Mouse (Mus musculus) Patski (cell line): ENCODE results near the gene Olfr1418. TPM values are rescaled to one million over a fixed set of nuclear protein-coding genes. Genes with fewer than 3 reads are reported as not detected.

Experiments used
- ATAC-seq: fragments of 100-300 bp; one replicate; pipeline ENCODE4 v1.8.0; 2021
- CTCF ChIA-PET: fragments of 350-600 bp; sonication (Branson Sonifier 250); formaldehyde crosslinking; loops from one replicate; lab custom pipeline; 2022; ENCODE audit warnings: inconsistent platforms; lab: Charles Lee
- POLR2A ChIA-PET: fragments of 350-600 bp; sonication (Branson Sonifier 250); formaldehyde crosslinking; loops from one replicate; lab custom pipeline; 2022; ENCODE audit warnings: antibody characterized with exemption, inconsistent platforms; lab: Charles Lee
- DNase-seq: peaks from one replicate; pipeline ENCODE4 v3.0.0-alpha.2; 2011; ENCODE audit warnings: low read depth, low spot score
- H3K27me3 ChIP-seq: fragments of 371-371 bp; one replicate; pipeline ENCODE4 v1.5.1; 2021
- CTCF ChIP-seq: fragments of 100-300 bp; IDR thresholded peaks from one replicate; pipeline ENCODE4 v1.5.1; 2021
- in situ Hi-C: fragments of 300-500 bp; cut with MboI; formaldehyde crosslinking; loops from 3 replicates; pipeline ENCODE4 v1.11.1; 2018; ENCODE audit warnings: low pct_unique_long_range_greater_than_20kb, mixed read lengths
- polyA plus RNA-seq: library from polyadenylated mRNA; unstranded; gene quantifications from one replicate; pipeline ENCODE4 v1.2.3, GENCODE M21; 2021

The Olfr1418 gene
- polyA plus RNA-seq, 1 experiment from 2014 or later, result 0.33 TPM

GRCm38 (mm10) chr19:11811688-11812365 is 49.0 kb downstream of the Olfr1418 start:
- no peaks in the 10 kb centered on the region for H3K27me3 ChIP-seq
- ChIA-PET POLR2A (interaction anchor here (0.8 kb wide), 1 partner anchor 9 kb away, joined by 3 read pairs; no protein-coding TSS in a partner anchor), CTCF (interaction anchor here (0.8 kb wide), 1 partner anchor 9 kb away, joined by 3 read pairs; no protein-coding TSS in a partner anchor)
- no peak for TF ChIP-seq CTCF
- in situ Hi-C loops, result no loop called here
- DNase-seq (no peak), ATAC-seq (no peak)

- ChIA-PET POLR2A (no interaction called here), CTCF (interaction anchor here (1.1 to 1.8 kb wide), 2 partner anchors 9 to 33 kb away, joined by 3 to 8 read pairs; no protein-coding TSS in a partner anchor)
- no peak for TF ChIP-seq CTCF
- ATAC-seq (no peak), DNase-seq (no peak)
- H3K27me3 ChIP-seq, result no peaks in the 10 kb centered on the region
- in situ Hi-C loops, result no loop called here
Measured at GRCm38 (mm10) chr19:11810856-11811255, 50.0 kb downstream of the Olfr1418 start.

DNA sequence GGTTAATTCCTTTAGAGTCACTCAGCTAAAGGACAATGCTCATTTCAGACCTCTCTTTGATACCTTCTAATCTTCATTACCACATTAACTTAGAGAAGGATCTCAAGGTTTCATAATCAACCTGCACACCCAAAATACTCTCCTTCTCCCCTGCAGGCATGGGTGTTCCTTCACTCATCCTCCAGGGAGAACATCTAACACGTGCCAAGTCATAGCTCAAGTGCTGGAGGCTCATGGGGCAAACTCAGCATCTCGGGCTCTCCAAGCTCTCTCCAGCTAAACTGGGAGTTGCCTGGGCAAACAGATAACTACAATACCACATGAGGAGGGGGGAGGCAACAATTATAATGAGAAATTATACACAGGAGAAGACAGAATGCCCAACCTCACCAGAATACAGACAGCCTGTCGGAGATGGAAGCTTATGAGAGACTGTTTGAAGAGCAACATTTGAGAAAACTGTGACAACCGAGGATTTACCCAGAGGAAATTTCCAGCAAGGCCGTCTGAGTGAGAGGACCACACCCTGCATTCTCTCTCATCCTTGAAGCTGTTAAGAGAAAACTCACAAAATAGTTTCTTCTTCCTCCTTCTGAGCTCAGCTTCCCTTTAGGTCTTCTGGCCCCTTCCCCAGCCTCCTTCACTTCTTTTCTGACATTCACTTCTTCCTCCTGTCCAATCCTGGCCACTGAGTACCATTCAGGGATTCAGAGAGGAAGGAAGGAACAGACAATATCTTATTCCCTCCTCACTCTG is 50.7 kb downstream of the Olfr1418 start:
- CTCF ChIA-PET, result interaction anchor here (0.6 to 1.8 kb wide), 3 partner anchors 10 to 38 kb away, joined by 3 to 8 read pairs (median 3); no protein-coding TSS in a partner anchor
- POLR2A ChIA-PET, result no interaction called here
- in situ Hi-C loops, result no loop called here
- no peaks in the 10 kb centered on the region for H3K27me3 ChIP-seq
- no peak for TF ChIP-seq CTCF
- DNase-seq (no peak), ATAC-seq (no peak)

DNA sequence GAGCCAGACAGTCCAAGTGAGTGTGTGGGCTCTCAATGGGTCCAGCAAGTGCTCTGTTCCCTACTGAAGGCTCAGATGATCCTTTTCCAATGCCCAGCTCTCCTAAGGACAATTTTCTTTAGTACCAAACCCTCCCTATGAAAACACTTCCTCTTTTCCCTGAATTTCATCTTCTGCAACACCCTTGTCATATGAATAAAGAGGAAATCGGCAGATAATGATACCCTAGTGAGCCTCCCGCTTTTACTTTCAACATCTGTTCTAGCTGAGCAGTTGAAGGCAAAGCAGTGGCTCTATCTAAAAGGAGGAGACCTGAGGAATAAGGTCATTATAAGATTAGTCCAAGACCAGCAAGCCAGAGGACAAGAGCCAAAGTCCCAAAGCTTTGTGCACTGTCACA is 52.4 kb downstream of the Olfr1418 start:
- no peak for TF ChIP-seq CTCF
- ChIA-PET CTCF (interaction anchor here (0.9 to 3.7 kb wide), 4 partner anchors 9 to 28 kb away, joined by 3 to 16 read pairs (median 4); no protein-coding TSS in a partner anchor), POLR2A (interaction anchor here (1.4 kb wide), 1 partner anchor 10 kb away, joined by 3 read pairs; no protein-coding TSS in a partner anchor)
- DNase-seq (no peak), ATAC-seq (no peak)
- no peaks in the 10 kb centered on the region for H3K27me3 ChIP-seq
- in situ Hi-C loops, result no loop called here

DNA sequence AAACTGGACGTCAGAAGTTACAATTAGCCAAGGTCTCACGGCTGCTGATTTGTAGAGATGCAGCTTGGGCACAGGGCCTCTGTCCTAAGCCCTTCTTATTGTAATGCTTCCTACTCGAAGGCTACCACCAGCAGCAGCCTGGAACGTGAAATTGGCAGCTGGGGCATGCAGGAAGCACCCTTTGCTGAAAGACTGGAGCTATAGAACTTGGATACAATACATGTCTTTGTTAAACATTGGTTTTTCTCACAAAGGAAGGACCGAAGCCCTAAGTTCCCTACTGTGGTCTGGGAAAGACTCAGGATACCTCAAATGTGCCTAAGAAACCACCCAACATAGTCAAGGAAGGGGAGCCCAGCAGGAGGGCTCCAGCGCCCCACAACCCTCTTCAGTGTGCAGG is 53.0 kb downstream of the Olfr1418 start:
- in situ Hi-C loops, result no loop called here

GRCm38 (mm10) chr19:11807251-11807650 is 53.6 kb downstream of the Olfr1418 start:
- TF ChIP-seq CTCF, result no peak
- in situ Hi-C loops, result no loop called here
- ATAC-seq, result no peak
- ChIA-PET CTCF (interaction anchor here (0.8 to 3.7 kb wide), 4 partner anchors 8 to 100 kb away, joined by 3 to 16 read pairs (median 3); no protein-coding TSS in a partner anchor), POLR2A (no interaction called here)
- DNase-seq, result no peak
- no peaks in the 10 kb centered on the region for H3K27me3 ChIP-seq

More for the DNA sequence above, 53.0 kb downstream of the Olfr1418 start:
- H3K27me3 ChIP-seq, result no peaks in the 10 kb centered on the region
- ATAC-seq, result no peak
- no peak for TF ChIP-seq CTCF
- ChIA-PET POLR2A (no interaction called here), CTCF (interaction anchor here (0.8 to 3.7 kb wide), 2 partner anchors 10 to 13 kb away, joined by 3 to 16 read pairs; no protein-coding TSS in a partner anchor)
- DNase-seq, result no peak

DNA sequence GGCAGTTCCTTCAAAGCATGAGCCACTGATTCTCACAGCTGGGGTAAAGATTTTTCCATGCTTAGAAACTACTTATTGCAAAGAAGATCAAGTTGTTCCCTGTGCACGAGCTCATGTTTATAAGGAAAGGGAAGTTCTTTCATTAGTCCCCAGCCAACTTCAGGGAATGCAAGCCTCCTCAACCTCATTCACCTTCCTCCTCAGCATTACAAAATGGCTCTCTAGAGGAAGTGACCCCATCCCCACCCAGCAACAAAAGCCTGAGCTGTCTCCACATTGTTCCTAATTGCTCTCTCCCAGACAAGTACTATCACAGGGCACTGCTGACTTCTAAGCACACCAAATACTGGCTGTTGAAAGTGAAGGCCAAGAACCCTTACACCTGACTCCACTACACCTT is 56.4 kb downstream of the Olfr1418 start:
- DNase-seq (no peak), ATAC-seq (no peak)
- in situ Hi-C loops, result no loop called here
- ChIA-PET CTCF (interaction anchor here (1.2 to 1.8 kb wide), 5 partner anchors 17 to 63 kb away, joined by 3 to 5 read pairs (median 3); no protein-coding TSS in a partner anchor), POLR2A (no interaction called here)
- H3K27me3 ChIP-seq, result no peaks in the 10 kb centered on the region
- no peak for TF ChIP-seq CTCF

Other genes with a start within 250 kb of the Olfr1418 start
- gene Ms4a2, start 237.3 kb downstream of the Olfr1418 start, polyA plus RNA-seq, result 89.6 TPM
- 0.99 TPM for gene Ms4a3, start 220.2 kb downstream of the Olfr1418 start, polyA plus RNA-seq
- gene Oosp2, start 200.5 kb downstream of the Olfr1418 start, polyA plus RNA-seq, result not detected
- not detected for gene Oosp1, start 169.9 kb downstream of the Olfr1418 start, polyA plus RNA-seq
- not detected for gene Oosp3, start 164.0 kb downstream of the Olfr1418 start, polyA plus RNA-seq
- 0.05 TPM for gene Gif, start 113.5 kb downstream of the Olfr1418 start, polyA plus RNA-seq
- gene Mrpl16, start 90.7 kb downstream of the Olfr1418 start, polyA plus RNA-seq, result 76.0 TPM
- 45.4 TPM for gene Stx3, start 41.7 kb downstream of the Olfr1418 start, polyA plus RNA-seq
- gene Olfr1417, start 21.8 kb downstream of the Olfr1418 start, polyA plus RNA-seq, result 1.1 TPM
- not detected for gene Olfr1419, start 14.0 kb upstream of the Olfr1418 start, polyA plus RNA-seq
- 0.12 TPM for gene Olfr1420, start 25.5 kb upstream of the Olfr1418 start, polyA plus RNA-seq
- 39.7 TPM for gene Patl1, start 51.3 kb upstream of the Olfr1418 start, polyA plus RNA-seq
- gene Osbp, start 104.9 kb upstream of the Olfr1418 start, polyA plus RNA-seq, result 104 TPM
- gene Olfr1423, start 180.3 kb upstream of the Olfr1418 start, polyA plus RNA-seq, result not detected
- not detected for gene Olfr1424, start 201.6 kb upstream of the Olfr1418 start, polyA plus RNA-seq
- not detected for gene Olfr1425, start 216.7 kb upstream of the Olfr1418 start, polyA plus RNA-seq
- gene Olfr1426, start 230.9 kb upstream of the Olfr1418 start, polyA plus RNA-seq, result not detected
- gene Olfr1427, start 242.3 kb upstream of the Olfr1418 start, polyA plus RNA-seq, result not detected